Mouse (Mus musculus): ENCODE results near the gene Spaca6.

DNA sequence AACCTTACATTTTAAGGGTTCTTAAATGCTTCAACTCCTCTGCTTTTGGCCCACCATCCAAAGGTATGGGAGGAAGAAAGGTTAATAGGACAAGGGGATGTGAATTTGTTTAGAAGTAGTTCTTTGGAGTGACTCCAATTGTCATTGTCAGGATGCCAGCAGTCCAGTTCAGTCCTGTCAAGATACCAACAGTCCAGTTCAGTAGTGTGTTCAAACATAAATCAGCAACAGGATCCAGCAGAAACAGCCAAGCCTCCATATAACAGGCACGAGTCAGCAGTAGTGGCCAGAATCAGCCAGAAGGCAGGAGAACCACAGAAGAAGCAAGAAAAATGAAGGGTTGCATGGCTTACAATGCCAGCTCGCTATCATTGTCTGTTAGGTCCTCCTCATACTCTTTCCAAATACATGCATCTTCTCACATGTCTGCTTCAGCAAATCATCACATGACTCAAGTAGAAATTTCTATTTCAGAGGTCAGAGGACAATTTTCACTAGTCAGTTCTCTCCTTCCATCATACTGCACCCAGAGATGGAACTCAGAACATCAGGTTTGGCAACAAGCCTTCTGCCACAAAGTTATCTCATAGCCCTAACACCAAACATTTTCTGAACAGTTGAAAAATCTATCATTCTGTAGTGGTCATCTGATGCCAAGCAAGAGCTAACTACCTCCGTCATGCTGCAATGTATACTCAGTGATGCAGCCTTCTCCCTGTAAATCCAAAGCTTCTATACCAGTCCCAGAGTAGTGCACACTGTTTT, 35.9 kb upstream of the Spaca6 start:
- TF ChIP-seq CTCF (IDR thresholded peaks at IDR 0.05; ENCODE audit: low read depth, low read length) (no peak), TAL1 (conservative IDR thresholded peaks at IDR 0.05; ENCODE audit: low read depth, low read length) (no peak)
